Mouse (Mus musculus) natural killer cell, adult 2 months (primary cell): ENCODE data around the gene Gm20458.

Experiments
- DNase-seq, 2 experiments: peaks; one replicate each; pipeline ENCODE4 v3.0.0; 2022; ENCODE audit warnings: low spot score in 2 of 2

Gene Gm20458

DNA sequence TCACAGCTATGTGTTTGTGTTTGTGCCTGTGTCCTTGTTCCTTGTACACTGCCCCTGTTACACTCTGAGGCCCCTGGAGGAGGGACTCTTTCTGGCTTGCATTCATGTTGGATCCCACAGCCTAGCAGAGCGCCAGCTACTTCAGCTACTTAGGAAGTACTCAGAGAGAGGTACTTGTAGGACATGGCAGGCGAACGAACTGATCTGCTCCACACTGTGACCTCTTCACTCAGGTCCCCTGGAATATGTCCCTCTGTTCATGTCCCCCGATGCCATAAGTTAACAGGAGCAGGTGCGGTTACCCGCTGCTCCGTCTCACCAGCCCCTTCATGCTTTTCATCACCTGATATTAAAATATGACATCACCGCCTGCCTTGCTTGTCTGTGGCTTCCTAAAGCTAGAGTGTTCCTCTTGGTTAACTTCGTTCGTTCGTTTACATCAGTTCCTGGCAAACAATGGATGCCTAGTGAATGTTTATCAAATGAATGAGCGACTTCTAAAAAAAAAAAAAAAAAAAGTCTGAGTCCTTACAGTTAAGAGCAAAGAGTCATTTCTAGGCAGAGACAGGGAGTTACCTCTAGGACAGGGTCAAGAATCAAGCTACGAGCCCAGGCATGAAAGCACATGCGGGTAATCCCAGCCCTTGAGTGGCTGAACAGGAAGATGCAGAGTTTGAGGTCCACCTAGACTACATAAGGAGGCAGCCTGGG lies 7.6 kb upstream of the Gm20458 start:
- no peak for DNase-seq

DNA sequence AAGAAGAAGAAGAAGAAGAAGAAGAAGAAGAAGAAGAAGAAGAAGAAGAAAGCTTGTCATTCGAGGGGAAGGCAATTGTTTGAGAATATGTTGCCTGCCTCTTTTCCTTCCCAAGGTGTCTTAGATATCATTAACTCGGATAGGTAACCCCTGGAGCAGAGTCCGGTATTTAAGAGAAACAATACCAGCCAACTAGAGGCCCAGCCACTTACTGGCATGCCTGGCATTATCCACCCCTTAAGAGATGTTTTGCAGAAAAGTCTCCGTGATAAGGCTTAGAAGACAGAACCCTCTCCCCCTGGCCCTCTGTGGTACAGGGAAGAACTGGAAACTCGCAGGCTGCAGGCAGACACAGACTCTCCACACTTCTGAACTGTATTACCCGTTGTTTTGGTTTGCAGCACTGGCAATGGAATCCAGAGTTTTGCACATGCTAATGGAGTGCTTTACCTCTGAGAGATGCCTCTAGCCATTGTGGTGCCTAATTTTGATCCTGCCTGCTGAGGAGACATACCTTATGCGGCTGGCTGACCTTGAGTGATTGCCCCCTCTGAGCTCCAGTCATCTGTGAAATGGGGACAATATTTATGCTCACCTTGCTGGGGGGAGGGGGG lies 6.8 kb upstream of the Gm20458 start:
- DNase-seq, result no peak

DNA sequence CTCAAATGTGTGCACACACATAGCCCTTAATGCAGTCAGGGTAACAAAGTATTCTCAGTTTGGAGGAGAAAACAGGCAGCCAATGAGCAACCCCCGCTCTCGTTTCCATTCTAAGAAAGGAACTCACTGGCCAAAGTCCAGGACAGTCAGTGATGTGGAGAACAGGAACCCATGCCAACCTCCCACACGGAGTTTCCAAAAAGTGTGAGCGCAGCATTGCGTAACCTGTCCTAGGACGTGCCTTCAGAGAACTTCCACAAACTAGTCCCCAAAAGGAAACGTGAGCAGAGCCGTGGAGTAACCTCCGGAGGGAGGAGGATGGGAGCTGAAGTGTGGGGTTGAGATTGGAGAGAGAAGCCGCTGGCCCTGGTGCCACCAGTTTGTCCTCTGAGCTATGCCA lies 5.9 kb upstream of the Gm20458 start:
- no peak for DNase-seq

DNA sequence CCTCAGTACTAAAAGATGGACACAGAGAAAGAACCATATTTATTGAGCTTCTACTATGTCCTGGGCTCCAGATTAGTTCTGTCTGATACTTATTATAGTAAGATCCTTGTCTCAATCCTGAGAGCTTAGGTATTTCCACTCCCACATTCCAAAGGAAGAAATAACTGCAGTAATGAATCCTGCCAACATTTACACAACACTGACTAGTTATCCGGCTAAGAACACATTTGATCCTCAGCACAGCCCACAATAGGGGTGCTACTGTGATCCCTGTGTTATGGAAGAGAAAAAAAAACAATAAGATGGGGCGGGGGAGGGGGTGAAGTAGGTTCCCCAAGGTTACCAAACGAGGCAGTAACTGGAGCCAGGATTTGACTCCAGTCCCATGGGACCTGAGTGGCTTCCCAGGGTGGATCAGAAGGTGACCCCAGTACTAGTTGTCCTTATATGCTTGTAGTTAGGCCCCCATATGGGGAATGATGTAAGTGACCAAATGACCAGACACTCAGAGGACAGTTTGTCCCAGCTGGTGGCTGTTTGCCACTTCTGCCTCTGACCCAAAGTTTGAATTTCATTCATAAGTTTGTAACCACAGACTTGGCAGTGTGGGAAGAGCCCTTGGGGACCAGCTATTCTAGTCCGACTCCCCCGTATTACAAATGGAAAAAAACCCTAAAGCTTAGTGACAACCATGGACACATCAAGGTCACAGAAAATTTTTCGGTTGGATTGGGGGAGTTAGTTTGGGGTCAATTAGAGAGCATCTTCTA lies 5.2 kb upstream of the Gm20458 start:
- no peak for DNase-seq

DNA sequence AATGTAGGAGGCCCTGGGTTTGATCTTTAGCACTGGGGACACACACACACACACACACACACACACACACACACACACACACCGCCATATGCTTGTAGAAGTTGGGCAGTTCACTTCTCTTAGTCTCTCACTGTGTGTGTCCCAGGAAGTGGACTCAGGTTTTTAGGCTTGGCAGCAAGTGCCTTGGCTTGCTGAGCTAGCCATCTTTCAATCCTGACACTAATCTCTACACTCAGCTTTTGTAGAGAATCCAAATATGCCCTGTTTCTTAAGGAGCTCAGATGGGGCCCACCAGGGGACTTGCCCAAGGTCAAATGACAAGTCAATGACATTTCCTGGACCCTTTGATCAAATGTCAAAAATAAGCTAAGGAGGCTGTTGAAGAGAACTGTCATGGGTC lies 4.4 kb upstream of the Gm20458 start:
- no peak for DNase-seq

DNA sequence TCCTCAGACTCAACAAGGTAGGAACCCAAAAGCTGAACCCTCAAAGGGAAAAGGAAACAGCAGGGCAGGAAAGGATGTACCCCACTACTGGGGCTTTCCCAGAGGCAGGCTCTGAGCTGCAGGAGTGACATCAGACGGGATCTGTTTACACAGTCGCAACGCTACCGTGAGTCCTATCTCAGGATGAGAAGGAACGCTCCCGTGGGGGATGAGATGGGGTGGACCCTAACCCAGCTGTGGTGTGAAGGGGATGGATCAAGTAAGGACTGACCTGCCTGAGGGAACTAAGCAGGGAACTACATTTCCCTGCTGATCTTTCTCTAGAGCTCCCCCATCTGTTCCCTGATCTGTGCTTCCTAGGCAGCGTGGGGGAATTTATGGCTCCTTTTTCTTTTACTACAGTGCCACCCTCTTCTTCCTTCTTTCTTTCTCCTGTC lies 3.9 kb upstream of the Gm20458 start, which contains the start of gene Sys1:
Gene Sys1, plus strand, starts transcription at position 101 of the 437 bp plus-strand sequence.
- DNase-seq, result peak; percentile 21 to 44

DNA sequence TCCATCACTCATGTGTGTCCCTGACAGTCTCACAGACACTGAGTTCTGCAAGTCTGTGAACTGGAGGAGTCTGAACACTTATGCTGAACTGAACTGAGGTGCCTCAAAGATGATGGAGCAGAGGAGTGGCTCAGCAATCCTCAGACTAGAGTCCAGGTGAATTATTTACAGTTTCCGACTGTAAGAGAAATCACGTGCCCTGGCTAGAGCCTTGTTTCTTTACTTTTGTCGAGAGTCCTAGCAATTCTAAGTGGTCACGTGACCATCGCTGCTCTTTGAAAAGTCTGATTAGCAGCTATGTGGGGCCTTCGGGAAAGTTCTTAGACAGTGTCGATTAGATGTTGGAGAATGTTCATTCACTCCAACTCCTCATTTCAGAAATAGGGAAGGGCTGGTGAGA lies 2.8 kb upstream of the Gm20458 start:
- DNase-seq, result no peak

DNA sequence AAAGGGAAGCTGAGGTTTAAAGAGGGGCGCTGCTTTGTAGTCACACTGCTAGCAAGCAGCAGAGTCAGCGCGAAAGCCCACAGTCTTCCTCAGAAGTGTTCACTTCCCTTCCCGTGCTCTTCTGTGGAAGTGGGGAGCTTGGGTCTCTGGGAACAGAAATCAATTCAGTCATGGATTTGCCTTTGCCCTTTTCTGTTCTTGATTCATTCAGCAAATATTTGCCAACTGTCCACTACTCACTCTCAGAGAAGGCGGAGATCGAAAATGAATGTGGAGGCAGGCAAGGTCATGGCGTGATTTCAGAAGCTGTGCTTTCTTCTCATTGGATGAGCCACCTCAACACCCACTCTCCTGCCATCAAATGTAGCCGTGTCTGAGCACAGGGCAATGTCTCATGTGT lies 2.2 kb upstream of the Gm20458 start:
- DNase-seq, result no peak

DNA sequence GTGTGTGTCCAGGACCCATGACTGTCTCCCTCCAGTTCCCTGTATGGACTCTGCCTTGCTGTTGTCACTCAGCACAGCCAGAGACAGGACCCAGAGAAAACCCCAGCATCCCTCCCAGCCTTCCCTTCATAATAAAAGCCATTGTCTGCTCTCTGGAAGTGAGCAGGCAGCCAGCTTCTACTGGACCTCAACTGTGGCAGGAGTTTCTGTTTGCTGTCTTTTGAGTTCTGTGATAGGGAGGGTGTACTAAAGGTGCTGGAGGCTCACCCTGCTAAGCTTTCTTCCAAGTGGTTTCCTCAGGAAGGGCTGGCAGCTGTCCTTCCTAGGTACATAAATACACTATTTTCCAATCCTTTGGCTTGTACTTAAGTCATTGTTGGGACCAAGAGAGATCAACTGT lies 4.4 kb downstream of the Gm20458 start:
- DNase-seq, result no peak

DNA sequence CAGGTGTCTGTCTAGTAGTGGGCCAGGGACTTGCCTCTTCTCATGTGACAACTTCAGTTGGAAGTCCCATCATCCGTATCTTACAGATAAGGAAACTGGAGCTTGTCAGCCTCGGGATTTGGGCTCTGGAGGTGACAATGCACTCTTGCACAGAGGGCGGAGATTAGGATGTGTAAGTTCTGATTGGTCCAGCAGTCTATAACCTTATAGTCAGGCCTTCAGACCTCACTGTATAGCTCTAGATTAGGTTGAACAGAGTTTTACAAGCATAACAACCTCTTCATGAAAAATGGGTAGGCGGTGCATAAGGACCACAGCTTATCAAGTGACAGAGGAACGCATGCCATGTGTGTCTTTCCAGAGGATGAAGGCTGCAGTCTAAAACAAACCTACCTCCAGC lies 6.0 kb downstream of the Gm20458 start:
- no peak for DNase-seq

DNA sequence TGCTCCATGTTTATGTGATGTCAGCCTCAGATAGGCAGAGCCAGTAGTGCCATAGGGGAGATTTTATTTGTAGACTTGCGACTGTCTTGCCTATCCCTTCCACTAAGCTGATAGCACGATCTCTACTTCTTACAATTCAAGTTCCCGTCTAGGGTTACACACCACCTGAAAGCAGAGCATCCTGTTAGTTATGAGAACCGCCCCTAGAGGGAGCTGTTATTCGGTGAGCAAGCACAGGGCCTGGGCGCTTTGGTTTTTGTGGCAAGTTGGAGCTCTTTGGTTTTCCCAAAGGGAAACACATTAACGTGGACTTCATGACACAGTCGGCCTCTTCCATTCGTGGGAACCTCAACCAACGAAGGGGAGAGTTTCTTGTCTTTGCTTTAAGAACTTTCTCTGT lies 9.5 kb downstream of the Gm20458 start:
- DNase-seq, result peak; percentile 34 to 57

DNA sequence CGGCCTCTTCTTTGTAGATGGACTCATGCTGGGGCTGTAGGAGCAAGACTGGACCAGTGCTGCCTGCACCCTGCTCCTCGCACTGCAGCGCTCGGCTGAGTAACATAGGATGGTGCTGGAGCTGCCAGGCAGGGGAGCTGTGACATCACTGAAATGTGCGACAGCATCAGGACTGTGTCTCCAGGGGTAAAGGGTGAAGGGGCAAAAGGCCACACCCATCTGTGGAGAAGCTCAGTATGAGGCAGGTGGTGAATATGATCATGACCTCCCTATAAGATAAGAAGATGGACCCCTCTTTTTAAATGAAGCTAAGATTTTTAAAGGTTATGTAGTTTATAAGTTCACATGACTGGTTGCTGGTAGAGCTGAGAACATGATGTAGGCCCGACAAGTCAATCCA lies 12.9 kb downstream of the Gm20458 start, which contains the start of gene Trp53tg5:
Gene Trp53tg5, minus strand, starts transcription at position 101 of the 400 bp plus-strand sequence.
- no peak for DNase-seq

DNA sequence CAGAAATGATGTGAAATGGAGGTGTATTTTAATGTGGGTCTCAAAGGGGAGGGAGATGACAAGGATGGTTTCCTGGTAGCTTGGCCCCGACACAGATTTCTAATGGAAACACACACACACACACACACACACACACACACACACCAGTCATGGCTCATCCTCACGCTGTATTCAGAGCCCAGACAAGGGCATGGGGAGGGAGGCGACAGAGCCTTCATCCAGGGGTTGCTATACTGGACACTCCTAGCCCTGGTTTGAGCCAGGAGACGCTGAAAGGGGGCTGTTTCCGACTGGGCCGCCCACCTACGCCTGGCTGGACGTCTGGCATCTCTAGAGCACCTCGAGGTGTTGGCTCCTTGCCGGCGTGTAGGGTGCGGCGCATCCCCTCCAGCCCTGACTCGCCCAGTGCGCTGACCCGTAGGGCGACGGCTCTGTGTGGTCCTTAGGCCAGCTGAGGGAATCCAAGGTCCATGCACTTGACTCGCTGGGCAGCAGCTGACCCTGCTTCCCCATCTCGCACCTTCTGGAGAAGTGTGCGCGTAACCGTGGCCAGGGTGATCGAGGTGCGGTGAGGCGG lies 25.0 kb downstream of the Gm20458 start, which contains the start of gene Dbndd2:
Gene Dbndd2, plus strand, starts transcription at position 426 of the 577 bp plus-strand sequence.
- DNase-seq, result no peak

DNA sequence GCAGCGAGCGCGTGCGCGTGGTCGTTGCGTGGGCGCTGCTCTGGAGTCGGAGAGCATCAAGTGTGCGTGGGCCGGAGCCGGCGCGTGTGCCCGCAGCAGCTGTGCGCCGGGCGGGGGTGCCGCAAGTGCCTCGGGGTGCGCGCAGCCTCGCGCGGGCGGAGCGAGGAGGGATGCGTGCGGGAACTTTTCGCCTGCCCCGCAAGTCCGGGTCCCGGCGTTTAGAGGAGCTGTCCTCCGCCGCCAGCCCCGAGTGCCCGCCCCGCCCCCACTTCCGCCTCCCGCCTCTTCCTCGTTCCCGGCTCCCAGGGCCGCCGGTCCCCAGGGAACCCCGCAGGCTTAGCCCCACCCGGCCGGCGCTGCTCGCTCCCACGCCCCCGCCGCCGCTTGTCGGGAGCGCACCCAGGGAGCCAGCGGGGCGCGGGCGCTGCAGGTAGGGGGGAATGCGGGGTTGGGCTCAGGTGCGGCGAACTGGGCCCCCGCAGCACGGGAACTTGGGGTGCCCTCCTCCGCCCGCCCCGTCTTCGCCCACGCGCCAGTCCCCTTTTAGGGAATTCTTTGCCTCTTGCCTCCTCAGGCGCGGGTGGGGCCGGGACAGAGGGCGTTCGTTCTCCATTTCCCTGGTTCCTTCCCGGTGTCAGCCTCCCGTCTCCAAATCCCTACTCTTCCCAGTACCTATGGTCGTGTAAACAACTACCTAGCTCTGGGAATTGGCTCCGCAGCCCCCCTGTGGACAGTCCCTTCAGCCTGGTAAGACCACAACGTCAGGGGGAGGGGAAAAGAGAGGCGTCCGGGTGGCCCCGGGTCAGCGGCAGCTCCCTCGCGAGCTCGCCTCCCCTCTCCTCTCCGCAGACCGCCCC lies 25.7 kb downstream of the Gm20458 start:
- DNase-seq, result peak; percentile 11 to 32

DNA sequence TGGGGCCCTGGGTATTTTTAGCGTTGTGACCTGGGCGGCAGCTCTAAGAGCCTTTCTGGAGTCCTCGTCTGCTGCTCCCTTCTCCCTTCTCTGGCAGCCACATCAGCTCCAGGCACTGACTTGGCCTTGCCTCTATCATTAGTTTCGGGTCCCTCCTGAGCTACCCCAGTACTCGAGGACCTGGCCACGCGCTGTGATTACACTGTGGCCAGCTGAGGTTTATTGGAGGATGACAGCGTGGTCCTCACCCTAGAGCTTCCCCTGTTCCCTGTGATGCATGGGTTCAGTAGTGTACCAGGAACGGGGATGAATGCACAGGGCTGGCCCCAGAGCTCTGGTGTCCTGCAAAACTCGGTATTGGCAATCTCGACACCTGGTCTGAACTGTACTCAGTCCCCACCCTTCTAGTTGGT lies 26.4 kb downstream of the Gm20458 start:
- no peak for DNase-seq

DNA sequence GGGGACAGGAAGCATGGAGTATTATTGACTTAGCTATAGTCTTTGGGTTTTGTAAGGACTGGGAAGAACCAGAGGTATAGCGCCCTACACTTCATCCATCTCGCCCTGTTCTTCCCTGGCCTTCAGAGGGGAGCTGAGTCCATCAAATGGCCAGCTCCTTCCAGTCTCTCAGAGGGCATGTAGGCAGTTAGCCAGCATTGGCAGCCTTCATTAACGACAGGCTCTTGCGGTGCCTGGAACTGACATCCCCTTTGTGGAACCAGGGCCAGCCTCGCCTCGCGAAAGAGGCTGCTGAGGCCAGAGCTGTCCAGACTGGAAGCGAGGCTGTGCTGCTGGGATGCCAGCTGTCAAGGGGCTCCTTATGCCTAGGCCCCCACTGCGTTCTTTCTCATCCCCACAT lies 27.0 kb downstream of the Gm20458 start:
- DNase-seq, result no peak

DNA sequence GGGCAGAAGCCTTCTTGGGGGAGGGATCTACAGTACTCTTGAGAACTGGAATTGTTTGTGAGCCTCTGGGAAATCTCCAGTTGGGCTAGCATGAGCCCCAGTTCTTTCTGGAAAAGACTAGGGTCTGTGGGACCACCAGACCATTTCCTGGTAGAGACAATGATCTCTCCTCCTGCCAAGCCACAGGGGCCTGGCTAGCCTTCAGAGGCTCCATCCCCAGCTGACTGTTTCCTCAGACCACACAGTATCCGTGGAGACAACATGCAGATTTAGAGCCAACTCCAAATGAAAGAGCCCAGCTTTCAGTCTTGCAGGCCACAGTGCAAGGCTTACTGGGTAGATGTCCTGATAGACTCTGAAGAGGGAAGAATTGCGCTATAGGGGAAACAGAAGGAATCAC lies 33.4 kb downstream of the Gm20458 start:
- no peak for DNase-seq

DNA sequence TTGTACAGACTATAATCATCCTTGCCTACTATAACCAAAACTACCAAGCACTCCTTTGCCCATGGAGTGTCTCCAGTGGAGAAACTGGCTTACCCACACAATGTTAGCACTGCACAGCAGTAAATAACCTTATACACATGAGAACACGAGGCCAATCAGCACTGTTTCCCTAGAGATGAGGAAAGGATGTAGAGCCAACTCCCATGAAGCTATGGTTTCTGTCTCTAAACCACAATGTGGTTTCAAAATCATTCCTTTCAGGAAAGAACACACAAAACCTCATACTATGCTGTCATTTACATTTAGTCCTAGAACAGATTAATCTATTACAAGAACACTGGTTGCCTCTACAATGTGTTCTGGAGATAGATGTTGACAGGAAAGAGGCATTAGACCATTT lies 35.6 kb downstream of the Gm20458 start:
- DNase-seq, result no peak

DNA sequence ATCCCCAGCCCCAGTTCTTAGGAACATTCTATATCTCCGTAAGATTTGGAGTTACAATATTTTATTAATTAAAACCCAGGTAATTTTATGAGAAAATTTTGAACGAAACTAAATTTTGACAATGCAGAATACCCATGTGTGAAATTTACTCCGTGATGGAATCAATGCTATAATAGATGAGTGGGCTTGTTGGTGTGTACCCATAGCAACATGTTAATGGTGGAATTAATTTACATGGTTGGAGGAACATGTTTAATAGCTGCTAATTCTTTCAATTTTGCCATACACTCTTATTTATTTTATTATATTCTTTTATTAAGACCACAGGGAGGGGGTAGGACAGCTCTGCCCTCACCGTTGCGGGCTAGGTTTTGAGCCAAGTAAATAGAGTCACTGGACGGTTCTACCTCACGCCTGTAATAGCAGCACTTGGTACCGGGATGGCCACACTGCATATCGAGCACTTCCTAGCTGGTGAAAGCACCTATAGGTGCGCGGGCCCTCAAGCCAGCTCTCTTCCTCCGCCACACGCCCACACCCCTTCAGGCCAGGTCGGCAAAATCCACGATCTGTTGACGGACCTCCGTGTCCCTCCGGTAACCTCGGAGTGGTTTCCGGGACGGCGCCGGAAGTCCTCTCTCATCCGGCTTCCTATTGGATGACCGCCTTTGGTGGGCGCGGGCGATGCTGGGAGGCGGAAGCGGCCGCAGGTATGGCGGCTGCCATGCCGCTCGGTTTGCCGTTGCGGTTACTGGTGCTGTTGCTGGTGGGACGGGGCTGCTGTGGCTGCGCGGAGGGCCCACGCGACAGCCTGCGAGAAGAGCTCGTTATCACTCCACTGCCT lies 36.3 kb downstream of the Gm20458 start, which contains the start of gene Pigt:
Gene Pigt, plus strand, starts transcription at position 674 of the 844 bp plus-strand sequence.
- peak; percentile 81 for DNase-seq

DNA sequence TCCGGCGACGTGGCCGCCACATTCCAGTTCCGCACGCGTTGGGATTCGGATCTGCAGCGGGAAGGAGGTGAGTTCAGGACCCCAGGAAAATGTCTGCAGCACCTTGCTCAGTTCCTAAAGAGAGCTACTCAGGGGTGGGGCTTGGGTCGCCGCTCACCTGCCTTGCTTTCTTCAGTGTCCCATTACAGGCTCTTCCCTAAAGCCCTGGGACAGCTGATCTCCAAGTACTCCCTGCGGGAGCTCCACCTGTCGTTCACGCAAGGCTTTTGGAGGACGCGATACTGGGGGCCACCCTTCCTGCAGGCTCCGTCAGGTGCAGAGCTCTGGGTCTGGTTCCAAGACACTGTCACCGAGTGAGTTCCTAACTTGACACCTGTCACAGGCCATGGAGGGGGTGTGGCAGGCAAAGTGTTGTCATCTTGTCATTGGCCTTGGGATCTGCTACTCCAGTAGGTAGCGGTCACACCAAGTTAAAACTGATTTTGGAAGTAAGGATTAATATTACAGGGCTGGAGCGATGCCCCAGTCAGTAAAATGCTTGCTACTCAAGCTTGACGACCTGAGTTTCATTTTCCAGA lies 37.0 kb downstream of the Gm20458 start:
- DNase-seq, result no peak
